Mouse (Mus musculus) testis, postnatal 14 days (tissue): ENCODE measurements around the gene Psg21.
"Not testable (repeated sequence)": the region's sequence is repeated elsewhere in the genome, so short reads cannot be mapped to it uniquely, and the experiment has no call there.

Source experiments
- DNase-seq: peaks from one replicate; pipeline ENCODE4 v3.0.0; 2021; ENCODE audit warnings: low spot score

Psg21 gene

GRCm38 (mm10) chr7:18656625-18657024 lies at the start of gene Psg21:
TSS of gene Psg21 (minus strand) at chr7:18656725.
- not testable (repeated sequence) for DNase-seq

- DNase-seq, result no peak
These were observed 29.6 kb upstream of the Psg21 start, which contains the start of gene Psg20 for GRCm38 (mm10) chr7:18686085-18686484. TSS of gene Psg20 (minus strand) at chr7:18686185.

GRCm38 (mm10) chr7:18685586-18685985 lies 29.1 kb upstream of the Psg21 start:
- no peak for DNase-seq

GRCm38 (mm10) chr7:18679772-18680171 lies 23.2 kb upstream of the Psg21 start:
- no peak for DNase-seq

GRCm38 (mm10) chr7:18626921-18627320 lies 29.6 kb downstream of the Psg21 start:
- not testable (repeated sequence) for DNase-seq

GRCm38 (mm10) chr7:18616401-18616800 lies 40.1 kb downstream of the Psg21 start, which contains the start of gene Psg23:
TSS of gene Psg23 (minus strand) at chr7:18616501.
- not testable (repeated sequence) for DNase-seq
